Mouse (Mus musculus) CH12F3 (cell line): ENCODE data around the gene Prpsap2.

Experiments
- in situ Hi-C: fragments of 300-500 bp; cut with MboI; formaldehyde crosslinking; loops from 2 replicates; pipeline ENCODE4 v1.14.3; 2020; ENCODE audit warnings: low sequenced_read_pairs

Gene Prpsap2

GRCm38 (mm10) chr11:61717990-61718389 is 43.9 kb downstream of the Prpsap2 start:
- in situ Hi-C loops, result no loop called here

DNA sequence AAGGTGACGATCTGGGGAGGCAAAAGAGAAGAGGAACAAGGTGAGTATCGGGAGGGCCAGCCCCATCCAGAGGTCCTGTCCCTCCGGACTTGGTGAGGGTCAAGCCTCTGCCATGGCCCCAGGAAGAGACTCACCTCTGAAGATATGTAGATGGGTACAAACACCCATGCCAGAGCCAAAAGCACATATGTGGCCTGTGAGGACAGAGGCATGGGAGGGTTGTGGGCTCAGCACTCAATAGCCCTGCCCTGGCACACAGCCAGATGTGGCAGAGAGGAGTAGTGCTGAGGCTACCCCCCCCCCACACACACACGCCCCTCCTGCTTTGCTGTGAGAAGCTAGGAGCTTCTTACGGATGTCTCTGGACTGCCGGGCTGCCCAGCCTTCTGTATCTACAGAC is 46.8 kb downstream of the Prpsap2 start:
- in situ Hi-C loops, result no loop called here

DNA sequence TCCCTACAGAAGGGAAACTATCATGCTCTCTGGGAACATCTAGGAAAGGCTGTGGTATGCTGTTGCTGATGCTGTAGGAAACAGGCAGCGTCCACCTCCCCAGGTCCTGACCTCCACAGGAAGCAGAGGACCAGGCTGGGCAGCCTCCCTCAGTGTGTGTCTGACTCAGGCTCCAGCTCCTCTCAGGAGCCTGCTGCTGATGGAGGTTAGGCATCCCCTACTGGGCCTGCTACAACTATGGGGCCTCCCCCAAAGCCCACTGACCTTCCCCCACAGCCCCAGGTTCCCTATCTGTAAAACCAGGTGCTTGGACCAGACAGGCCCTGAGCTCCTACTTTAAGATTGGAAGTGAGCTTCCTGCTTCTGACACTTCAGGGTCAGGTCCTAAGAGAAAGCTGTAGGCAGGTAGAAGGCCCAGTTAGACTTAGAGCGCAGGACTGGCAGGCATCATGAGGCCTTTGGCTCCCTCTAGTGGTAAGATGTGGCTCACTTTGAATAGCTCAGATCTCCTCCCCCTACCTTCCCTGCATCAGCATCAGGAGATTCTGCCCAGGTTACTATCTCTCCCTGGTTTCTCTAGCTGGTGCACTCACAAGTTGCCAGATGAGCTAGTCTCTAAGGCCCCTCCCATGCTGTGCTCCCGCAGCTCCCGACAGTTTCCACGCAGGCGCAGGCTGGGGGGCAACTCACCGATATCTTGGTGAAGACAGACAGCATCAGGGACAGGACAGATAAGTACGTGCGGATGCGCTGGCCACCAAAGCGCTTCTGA is 47.4 kb downstream of the Prpsap2 start:
- in situ Hi-C loops, result no loop called here

GRCm38 (mm10) chr11:61713157-61713855 is 48.6 kb downstream of the Prpsap2 start:
- in situ Hi-C loops, result no loop called here

GRCm38 (mm10) chr11:61708928-61709327 is 53.0 kb downstream of the Prpsap2 start:
- in situ Hi-C loops, result no loop called here

GRCm38 (mm10) chr11:61706232-61706631 is 55.7 kb downstream of the Prpsap2 start:
- in situ Hi-C loops, result no loop called here

DNA sequence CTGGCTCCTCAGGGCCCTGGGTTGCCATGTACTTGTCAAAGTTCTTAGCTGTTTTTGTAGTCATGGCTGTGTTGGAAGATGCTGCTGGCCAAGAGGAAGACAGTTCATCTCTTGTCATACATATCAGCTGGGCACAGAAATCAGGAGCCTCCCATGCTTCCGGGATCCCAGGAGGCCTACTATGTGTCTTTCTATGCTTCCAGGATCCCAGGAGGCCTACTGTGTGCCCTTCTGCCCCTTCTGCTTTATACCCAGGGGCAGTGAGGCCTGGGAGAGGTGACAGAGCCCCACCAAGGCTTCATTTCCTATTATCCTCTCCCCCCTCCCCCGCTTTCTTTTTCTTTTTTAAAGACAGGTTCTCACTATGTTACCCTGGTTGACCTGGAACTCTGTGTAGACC is 56.3 kb downstream of the Prpsap2 start:
- in situ Hi-C loops, result no loop called here

DNA sequence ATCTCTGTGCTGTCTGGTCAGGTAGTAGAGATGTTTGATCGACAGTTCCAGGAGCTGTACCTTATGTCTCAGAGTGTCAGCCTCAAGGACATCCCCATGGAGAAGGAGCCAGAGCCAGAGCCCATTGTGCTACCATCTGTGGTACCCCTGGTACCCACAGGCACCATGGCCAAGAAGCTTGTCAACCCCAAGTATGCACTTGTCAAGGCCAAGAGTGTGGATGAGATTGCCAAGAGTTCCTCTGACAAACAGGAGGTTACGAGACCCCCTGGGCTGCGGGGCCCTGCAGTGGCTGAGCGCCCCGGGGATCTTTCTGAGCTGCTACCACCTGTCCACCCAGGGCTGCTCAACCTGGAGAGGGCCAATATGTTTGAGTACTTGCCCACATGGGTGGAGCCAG is 59.4 kb downstream of the Prpsap2 start:
- in situ Hi-C loops, result no loop called here

DNA sequence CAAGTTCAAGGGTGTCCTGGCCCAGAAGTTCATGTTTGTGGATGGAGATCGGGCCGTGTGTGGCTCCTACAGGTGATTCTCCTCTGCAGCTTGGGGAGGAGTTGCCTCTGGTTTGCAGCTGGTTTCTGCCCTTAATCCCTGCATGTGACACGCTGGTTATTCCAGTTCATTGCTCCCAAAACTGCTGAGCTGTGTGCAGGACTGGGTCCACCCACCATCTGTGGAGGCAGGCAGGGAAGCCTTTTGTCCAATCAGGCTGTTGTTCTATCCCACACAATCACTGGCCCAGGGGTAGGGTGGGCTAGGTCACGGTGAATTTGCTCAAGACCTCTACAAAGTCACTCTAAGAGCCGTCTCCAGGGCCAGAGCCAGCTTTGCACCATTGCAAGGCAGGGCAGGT is 60.2 kb downstream of the Prpsap2 start:
- in situ Hi-C loops, result no loop called here

DNA sequence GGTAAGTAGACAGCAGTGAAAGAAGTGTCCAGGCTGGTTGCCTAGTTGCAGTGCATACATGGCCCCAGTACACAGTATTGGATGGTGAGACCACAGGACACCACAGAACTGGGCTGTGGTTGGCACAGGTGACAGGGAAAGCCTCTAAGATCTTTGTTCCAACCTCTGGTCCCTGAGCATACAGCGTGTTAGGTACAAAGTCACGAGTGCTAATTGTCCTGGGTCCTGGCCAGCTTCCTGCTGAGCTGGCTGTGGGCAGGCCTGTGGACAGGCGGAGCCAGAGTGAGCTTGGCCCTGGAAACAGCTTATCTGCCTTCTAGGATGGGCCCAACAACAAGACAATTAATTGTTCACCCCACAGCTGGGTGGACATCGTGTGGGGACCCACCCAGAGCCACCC is 62.0 kb downstream of the Prpsap2 start:
- in situ Hi-C loops, result no loop called here

GRCm38 (mm10) chr11:61699460-61699859 is 62.4 kb downstream of the Prpsap2 start:
- in situ Hi-C loops, result no loop called here

DNA sequence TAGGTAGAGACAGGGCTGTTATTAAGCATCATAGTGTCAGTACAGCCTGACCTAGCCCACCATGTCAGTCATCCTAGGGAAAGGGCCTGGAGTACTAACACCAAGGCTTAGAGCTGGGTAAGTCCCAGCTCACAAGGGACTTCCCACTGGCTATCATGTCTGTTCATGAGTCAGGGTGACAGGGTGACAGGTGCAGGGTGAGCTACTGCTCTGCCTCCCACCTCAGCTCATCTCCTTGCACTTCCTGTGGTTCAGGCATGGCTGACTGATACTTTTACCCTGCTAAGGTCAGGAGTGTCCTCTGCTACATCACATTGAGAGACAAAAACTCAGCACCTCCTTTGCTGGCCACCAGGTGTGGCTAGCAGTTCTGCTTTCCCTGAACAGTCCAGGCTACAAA is 63.0 kb downstream of the Prpsap2 start:
- in situ Hi-C loops, result no loop called here

DNA sequence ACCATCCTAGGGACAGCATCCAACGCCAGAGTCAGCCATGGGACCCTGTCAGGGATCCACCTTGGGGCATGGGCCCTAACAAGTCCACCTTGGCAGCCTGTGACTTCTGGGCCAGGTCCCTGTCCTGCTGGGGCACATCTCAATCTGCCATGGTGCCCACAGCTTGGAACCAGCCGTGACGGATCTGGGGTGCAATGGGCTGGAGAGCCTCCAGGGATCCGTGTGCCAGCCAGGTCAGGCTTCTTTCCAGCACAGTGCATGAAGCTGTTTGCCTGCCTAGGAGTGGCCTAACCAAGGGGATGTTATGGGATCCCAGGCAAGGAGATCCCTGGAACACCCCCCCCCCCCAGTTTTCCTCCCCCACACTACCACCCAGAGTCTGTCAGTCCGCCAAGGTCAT is 68.9 kb downstream of the Prpsap2 start:
- in situ Hi-C loops, result no loop called here

DNA sequence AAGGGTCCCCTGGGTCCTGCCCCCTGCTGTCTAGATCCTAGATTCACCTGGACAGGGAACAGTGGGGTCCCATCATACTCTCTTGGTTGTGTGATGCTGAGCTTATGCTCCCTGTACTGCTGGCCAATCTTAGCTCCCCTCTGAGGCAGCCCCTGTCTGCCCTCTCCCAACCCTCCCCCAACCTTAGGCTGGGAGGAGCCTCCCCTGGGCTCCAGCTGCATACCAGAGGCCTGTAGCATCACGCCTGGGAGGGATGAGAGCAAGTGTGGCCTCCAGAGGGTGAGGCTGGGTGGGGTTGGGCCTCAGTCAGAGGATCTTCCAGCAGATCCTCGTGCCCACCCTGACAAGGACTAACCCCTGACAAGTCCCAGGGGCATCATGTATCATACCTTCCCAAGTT is 74.3 kb downstream of the Prpsap2 start:
- in situ Hi-C loops, result no loop called here

DNA sequence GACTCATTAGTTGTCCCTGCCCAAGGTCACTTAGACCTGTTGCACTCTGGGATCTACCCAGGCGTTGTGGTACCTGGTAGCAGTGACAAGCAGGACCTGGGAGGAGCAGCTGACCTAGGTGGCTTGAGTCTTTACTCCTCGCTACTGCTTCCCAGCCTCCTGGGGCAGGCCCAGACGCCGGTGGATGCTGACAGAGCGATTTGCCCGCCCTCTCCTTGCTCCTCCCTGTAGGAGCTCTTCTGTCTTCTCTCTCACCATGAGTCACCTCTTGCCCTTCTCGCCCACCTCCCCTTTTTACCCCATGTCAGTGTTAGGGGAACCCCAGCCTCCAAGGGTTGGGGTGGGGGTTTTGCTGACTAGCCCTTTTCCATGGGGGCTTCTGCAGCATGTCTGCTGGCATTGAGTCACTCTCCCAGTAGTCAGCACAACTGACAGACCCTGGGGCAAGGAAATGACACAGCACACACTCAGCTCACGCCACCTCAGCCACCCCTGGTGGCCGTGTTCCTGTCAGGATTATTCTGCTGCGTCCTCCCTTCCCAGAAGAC is 74.9 kb downstream of the Prpsap2 start:
- in situ Hi-C loops, result no loop called here

DNA sequence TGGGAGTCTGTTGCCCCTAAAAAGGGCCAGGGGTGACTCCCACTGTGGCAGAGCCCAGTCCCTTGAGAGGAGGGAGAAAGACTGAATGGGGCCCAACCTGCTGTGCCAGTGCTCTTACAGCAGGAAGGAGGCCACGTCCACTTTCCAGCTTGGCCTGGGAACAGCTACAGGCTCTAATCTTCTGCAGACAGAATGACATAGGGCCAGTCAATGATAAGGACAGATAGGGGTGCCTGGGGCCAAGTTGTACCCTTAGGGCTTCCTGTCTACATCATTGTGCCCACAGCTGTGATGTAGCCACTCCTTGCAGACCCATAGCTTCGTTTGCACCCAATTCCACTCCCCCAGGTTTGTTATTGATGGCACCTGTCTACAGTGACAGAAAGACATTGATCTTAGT is 75.7 kb downstream of the Prpsap2 start:
- in situ Hi-C loops, result no loop called here

DNA sequence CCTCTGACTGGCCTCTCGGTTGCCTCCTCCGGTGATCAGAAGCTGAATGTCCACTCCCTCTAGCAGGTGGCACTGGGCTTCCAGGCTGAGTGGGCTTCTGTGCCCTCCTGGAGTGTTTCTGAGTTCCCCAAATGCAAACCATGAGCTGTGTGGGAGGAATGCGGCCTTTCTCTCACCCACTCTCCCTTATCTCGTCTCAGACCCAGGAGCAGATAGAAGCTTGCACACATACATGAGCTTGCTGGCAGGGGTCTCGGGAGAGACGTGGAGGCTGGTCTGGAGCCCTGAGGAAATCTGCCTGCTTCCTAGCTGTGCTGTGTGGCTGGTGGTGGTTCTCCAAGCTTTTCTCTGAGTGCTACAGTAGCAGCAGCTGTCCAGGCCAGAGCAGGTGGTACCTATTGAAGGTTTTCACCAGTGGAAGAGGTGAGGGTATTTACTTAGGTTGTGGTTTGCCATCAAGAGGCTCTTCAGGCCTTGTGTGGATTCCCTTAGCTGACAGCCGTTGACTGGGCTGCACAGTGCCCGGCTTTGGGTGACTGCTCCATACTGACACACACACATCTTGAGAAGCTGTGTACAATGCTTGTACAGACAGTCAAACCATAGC is 76.7 kb downstream of the Prpsap2 start:
- in situ Hi-C loops, result no loop called here

DNA sequence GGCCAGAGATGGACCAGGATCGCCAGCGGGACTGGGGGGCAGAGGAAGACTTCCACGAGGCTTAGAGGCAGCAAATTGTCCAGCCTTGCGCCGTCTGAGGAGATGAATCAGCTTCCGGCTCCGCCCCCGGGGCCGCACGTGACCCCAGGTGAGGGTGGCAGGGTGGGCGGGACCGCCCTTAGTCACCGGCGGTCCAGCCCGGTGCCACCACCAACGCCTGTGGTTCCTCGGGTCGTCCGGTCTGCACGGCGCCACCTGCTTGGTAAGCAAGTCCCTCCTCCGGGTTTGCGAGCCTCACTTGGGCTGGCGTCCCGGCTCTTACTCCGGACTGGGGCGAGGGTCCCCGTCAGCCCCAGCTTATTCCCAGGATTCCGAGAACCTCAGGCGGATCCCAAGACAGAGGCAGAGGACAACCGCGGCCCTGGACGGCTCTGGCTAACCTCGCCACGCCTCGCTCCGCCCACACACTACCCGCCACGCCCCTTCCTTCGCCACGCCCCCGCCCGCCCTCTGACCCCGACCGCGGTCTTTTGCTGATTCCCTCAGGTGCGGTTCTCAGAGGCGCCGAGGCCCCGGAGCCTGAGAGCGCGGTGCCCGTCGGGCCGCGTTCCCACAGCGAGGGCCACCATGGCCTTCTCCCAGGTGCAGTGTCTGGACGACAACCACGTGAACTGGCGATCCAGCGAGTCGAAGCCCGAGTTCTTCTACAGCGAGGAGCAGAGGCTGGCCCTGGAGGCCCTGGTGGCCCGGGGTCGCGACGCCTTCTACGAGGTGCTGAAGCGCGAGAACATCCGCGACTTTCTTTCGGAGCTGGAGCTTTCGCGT is 77.8 kb downstream of the Prpsap2 start, which contains the start of gene Fam83g:
Gene Fam83g, plus strand, starts transcription at position 185 of the 825 bp plus-strand sequence.
- in situ Hi-C loops, result no loop called here
